Comparison of ENCODE assay signal across 15 mouse cellular contexts in the genomic region with DNA sequence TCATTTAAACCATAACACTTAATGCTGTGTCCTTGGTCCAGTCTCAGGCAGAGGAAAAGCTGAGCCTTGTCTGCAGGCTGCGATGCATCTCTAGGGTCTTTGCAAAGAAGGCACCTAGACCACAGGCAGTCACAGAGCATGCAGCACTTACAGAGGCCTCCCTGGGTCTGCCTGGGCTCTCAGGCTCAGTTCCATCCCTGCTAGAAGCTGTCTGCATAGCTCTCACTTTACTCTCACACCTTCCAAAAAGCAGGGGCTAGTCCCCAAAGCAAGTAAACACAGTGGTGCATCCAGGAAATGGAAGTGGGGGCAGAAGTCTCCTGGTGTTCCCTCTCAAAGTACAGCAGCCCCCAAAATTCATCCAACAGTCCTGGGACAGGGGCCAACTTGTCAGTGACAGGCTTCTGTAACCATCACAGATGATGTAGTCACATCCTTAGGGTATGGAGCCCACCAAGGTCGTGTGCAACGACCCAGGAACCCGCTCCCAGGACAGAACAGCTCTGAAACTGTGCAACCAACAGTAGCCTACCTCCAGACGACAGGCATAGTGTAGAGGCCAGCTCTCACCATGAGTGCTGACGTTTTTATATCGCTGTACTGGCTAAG.
"Had no signal": no experiment of that assay in that cellular context is flagged by ENCODE, and none has a peak within 500 bp of the region (broad histone marks: within the 10 kb centered on the region; RNA-seq: fewer than 3 reads in every experiment).

No protein-coding gene starts in this region.

- H3K9ac ChIP-seq: limb, embryonic 12.5 days; liver, embryonic 13.5 days; midbrain, embryonic 15.5 days; neural tube, embryonic 12.5 days had no signal

- DNase-seq: kidney, adult 2 months; kidney, postnatal 25 days; layer of hippocampus, adult 9-11 months; layer of hippocampus, postnatal 36 days; liver; liver, embryonic 13.5 days; thymus, adult 2 months; thymus, postnatal 25 days had no signal

- H3K27me3 ChIP-seq: liver, embryonic 13.5 days; megakaryocyte, embryonic 14.5 days; midbrain, embryonic 15.5 days; neural tube, embryonic 12.5 days had no signal

- H3K4me1 ChIP-seq: liver, embryonic 13.5 days had no signal

- H3K27ac ChIP-seq: limb, embryonic 12.5 days; liver, embryonic 13.5 days; macrophage; midbrain, embryonic 15.5 days; neural tube, embryonic 12.5 days had no signal

- H3K36me3 ChIP-seq: limb, embryonic 12.5 days; liver, embryonic 13.5 days; midbrain, embryonic 15.5 days; neural tube, embryonic 12.5 days had no signal

- H3K9me3 ChIP-seq: limb, embryonic 12.5 days; liver, embryonic 13.5 days; megakaryocyte, embryonic 14.5 days; midbrain, embryonic 15.5 days; neural tube, embryonic 12.5 days had no signal

- H3K4me2 ChIP-seq: limb, embryonic 12.5 days; liver, embryonic 13.5 days; midbrain, embryonic 11.5 days; midbrain, embryonic 15.5 days; neural tube, embryonic 12.5 days had no signal

- H3K4me3 ChIP-seq: limb, embryonic 12.5 days; liver, embryonic 13.5 days; megakaryocyte, embryonic 14.5 days; midbrain, embryonic 15.5 days; neural tube, embryonic 12.5 days had no signal

- ATAC-seq: intestine, embryonic 16.5 days; midbrain, embryonic 15.5 days had no signal
